Mouse (Mus musculus) MEL (cell line): ENCODE results near the gene Frmd4a. TPM values are rescaled to one million over a fixed set of nuclear protein-coding genes. Genes with fewer than 3 reads are reported as not detected.

Experiments
- DNase-seq: peaks from one replicate; pipeline ENCODE4 v3.0.0; 2011; ENCODE audit warnings: low read depth, low spot score
- H3K27ac ChIP-seq: 2 replicates; pipeline ENCODE4 v1.5.1; 2012; ENCODE audit warnings: low read depth, mild to moderate bottlenecking, control low read depth, low read length, moderate library complexity; ENCODE audit not compliant: control insufficient read depth
- H3K27me3 ChIP-seq, 2 experiments: fragments of 150-350 bp in 1 of 2; sonication (generic) in 1 of 2; 2 replicates each; pipeline ENCODE4 v1.6.1; 2012; ENCODE audit warnings: low read length in 2 of 2, mild to moderate bottlenecking in 2 of 2, improper control_type of control experiment in 1 of 2, moderate library complexity in 1 of 2; ENCODE audit not compliant: insufficient read depth in 2 of 2, control insufficient read depth in 1 of 2
- H3K36me3 ChIP-seq, 2 experiments: 2 replicates each; pipeline ENCODE4 v1.6.1; 2012 to 2014; ENCODE audit warnings: low read length in 2 of 2, improper control_type of control experiment in 1 of 2, inconsistent platforms in 1 of 2, mild to moderate bottlenecking in 1 of 2; ENCODE audit not compliant: insufficient read depth in 2 of 2, control insufficient read depth in 1 of 2
- H3K4me1 ChIP-seq, 2 experiments: fragments of 150-350 bp in 1 of 2; sonication (generic) in 1 of 2; 2 replicates each; pipeline ENCODE4 v1.6.1; 2012; ENCODE audit warnings: low read length in 2 of 2, improper control_type of control experiment in 1 of 2, mild to moderate bottlenecking in 1 of 2; ENCODE audit not compliant: insufficient read depth in 2 of 2, control insufficient read depth in 1 of 2
- H3K4me3 ChIP-seq, 2 experiments: fragments of 150-350 bp in 1 of 2; sonication (generic) in 1 of 2; 2 replicates each; pipeline ENCODE4 v1.5.1; 2012; ENCODE audit warnings: low read depth in 2 of 2, low read length in 2 of 2, mild to moderate bottlenecking in 2 of 2, moderate library complexity in 2 of 2, control low read depth in 1 of 2, improper control_type of control experiment in 1 of 2; ENCODE audit not compliant: control insufficient read depth in 1 of 2, insufficient read depth in 1 of 2
- H3K79me2 ChIP-seq: 2 replicates; pipeline ENCODE4 v1.6.1; 2012; ENCODE audit warnings: mild to moderate bottlenecking, low read length, moderate library complexity; ENCODE audit not compliant: control insufficient read depth, poor library complexity, insufficient read depth
- H3K9ac ChIP-seq: 2 replicates; pipeline ENCODE4 v1.6.1; 2012; ENCODE audit warnings: low read depth, mild to moderate bottlenecking, control low read depth, low read length, moderate library complexity; ENCODE audit not compliant: control insufficient read depth, poor library complexity, severe bottlenecking
- H3K9me3 ChIP-seq: fragments of 150-350 bp; sonication (generic); replicated peaks from 2 replicates; pipeline ENCODE4 v1.6.1; 2012; ENCODE audit warnings: mild to moderate bottlenecking, low read length, improper control_type of control experiment, moderate library complexity; ENCODE audit not compliant: insufficient read depth
- CHD1 ChIP-seq: IDR thresholded peaks from 2 replicates; pipeline ENCODE4 v1.6.1; 2012; ENCODE audit warnings: low read depth, mild to moderate bottlenecking, inconsistent platforms, low read length, improper control_type of control experiment
- CHD2 ChIP-seq: IDR thresholded peaks from 2 replicates; pipeline ENCODE4 v1.6.1; 2011; ENCODE audit warnings: low read length, improper control_type of control experiment
- CTCF ChIP-seq, 3 experiments: IDR thresholded peaks in 2 of 3; conservative IDR thresholded peaks in 1 of 3; 2 replicates each; pipeline ENCODE4 v1.5.1; 2011 to 2012; ENCODE audit warnings: low read length in 3 of 3, low read depth in 2 of 3, mild to moderate bottlenecking in 2 of 3, improper control_type of control experiment in 1 of 3, inconsistent platforms in 1 of 3, mixed read lengths in 1 of 3, moderate library complexity in 1 of 3; ENCODE audit not compliant: control insufficient read depth in 1 of 3, insufficient read depth in 1 of 3, poor library complexity in 1 of 3, severe bottlenecking in 1 of 3
- E2F4 ChIP-seq: IDR thresholded peaks from 2 replicates; pipeline ENCODE4 v1.6.1; 2011; ENCODE audit warnings: low read depth, low read length, improper control_type of control experiment, borderline replicate concordance
- ELF1 ChIP-seq: IDR thresholded peaks from 2 replicates; pipeline ENCODE4 v1.6.1; 2014; ENCODE audit warnings: low read depth, mild to moderate bottlenecking, inconsistent platforms, low read length, improper control_type of control experiment, moderate library complexity
- EP300 ChIP-seq, 2 experiments: IDR thresholded peaks; 2 replicates each; pipeline ENCODE4 v1.6.1; 2011; ENCODE audit warnings: improper control_type of control experiment in 2 of 2, low read length in 2 of 2, low read depth in 1 of 2, mild to moderate bottlenecking in 1 of 2
- ETS1 ChIP-seq: IDR thresholded peaks from 2 replicates; pipeline ENCODE4 v1.6.1; 2012; ENCODE audit warnings: low read depth, mild to moderate bottlenecking, inconsistent platforms, low read length, improper control_type of control experiment, moderate library complexity
- GABPA ChIP-seq: IDR thresholded peaks from 2 replicates; pipeline ENCODE4 v1.6.1; 2012; ENCODE audit warnings: low read depth, mild to moderate bottlenecking, inconsistent platforms, low read length, improper control_type of control experiment, moderate library complexity
- GATA1 ChIP-seq: IDR thresholded peaks from 2 replicates; pipeline ENCODE4 v1.6.1; 2011; ENCODE audit warnings: low read depth, low read length, improper control_type of control experiment
- HCFC1 ChIP-seq: IDR thresholded peaks from 2 replicates; pipeline ENCODE4 v1.6.1; 2012; ENCODE audit warnings: low read depth, mild to moderate bottlenecking, inconsistent platforms, low read length, improper control_type of control experiment, moderate library complexity
- JUND ChIP-seq: IDR thresholded peaks from 2 replicates; pipeline ENCODE4 v1.6.1; 2011; ENCODE audit warnings: low read depth, mild to moderate bottlenecking, improper control_type of control experiment, low read length
- KAT2A ChIP-seq: conservative IDR thresholded peaks from 2 replicates; pipeline ENCODE4 v1.6.1; 2012; ENCODE audit warnings: low read depth, low read length, improper control_type of control experiment, inconsistent platforms
- MAFK ChIP-seq: IDR thresholded peaks from 2 replicates; pipeline ENCODE4 v1.6.1; 2011; ENCODE audit warnings: low read depth, mild to moderate bottlenecking, low read length, improper control_type of control experiment, borderline replicate concordance
- MAX ChIP-seq: IDR thresholded peaks from 2 replicates; pipeline ENCODE4 v1.6.1; 2011; ENCODE audit warnings: low read length, improper control_type of control experiment
- MAZ ChIP-seq: IDR thresholded peaks from 2 replicates; pipeline ENCODE4 v1.6.1; 2012; ENCODE audit warnings: low read depth, mild to moderate bottlenecking, inconsistent platforms, low read length, improper control_type of control experiment
- MEF2A ChIP-seq: IDR thresholded peaks from 2 replicates; pipeline ENCODE4 v1.6.1; 2014; ENCODE audit warnings: low read depth, mild to moderate bottlenecking, inconsistent platforms, low read length, improper control_type of control experiment; ENCODE audit not compliant: poor library complexity, insufficient replicate concordance, severe bottlenecking; ENCODE audit errors: extremely low read depth
- MXI1 ChIP-seq: IDR thresholded peaks from 2 replicates; pipeline ENCODE4 v1.6.1; 2011; ENCODE audit warnings: mild to moderate bottlenecking, low read depth, low read length, improper control_type of control experiment
- MYB ChIP-seq: IDR thresholded peaks from 2 replicates; pipeline ENCODE4 v1.6.1; 2011; ENCODE audit warnings: mild to moderate bottlenecking, low read depth, low read length, improper control_type of control experiment
- MYC ChIP-seq: IDR thresholded peaks from 2 replicates; pipeline ENCODE4 v1.6.1; 2011; ENCODE audit warnings: low read depth, mild to moderate bottlenecking, low read length, improper control_type of control experiment, moderate library complexity
- NELFE ChIP-seq: IDR thresholded peaks from 2 replicates; pipeline ENCODE4 v1.6.1; 2011; ENCODE audit warnings: low read depth, low read length, improper control_type of control experiment
- NRF1 ChIP-seq: IDR thresholded peaks from 2 replicates; pipeline ENCODE4 v1.6.1; 2014; ENCODE audit warnings: low read depth, mild to moderate bottlenecking, inconsistent platforms, low read length, improper control_type of control experiment, moderate library complexity; ENCODE audit not compliant: poor library complexity, insufficient read depth, severe bottlenecking
- POLR2A ChIP-seq, 2 experiments: IDR thresholded peaks; 2 replicates each; pipeline ENCODE4 v1.6.1; 2011 to 2012; ENCODE audit warnings: low read length in 2 of 2, mild to moderate bottlenecking in 2 of 2, control low read depth in 1 of 2, improper control_type of control experiment in 1 of 2, low read depth in 1 of 2, moderate library complexity in 1 of 2; ENCODE audit not compliant: control insufficient read depth in 1 of 2, insufficient read depth in 1 of 2, poor library complexity in 1 of 2
- POLR2AphosphoS2 ChIP-seq: IDR thresholded peaks from 2 replicates; pipeline ENCODE4 v1.6.1; 2011; ENCODE audit warnings: low read length, improper control_type of control experiment
- POLR2AphosphoS5 ChIP-seq: IDR thresholded peaks from 2 replicates; pipeline ENCODE4 v1.6.1; 2012; ENCODE audit warnings: low read depth, borderline replicate concordance, mild to moderate bottlenecking, inconsistent platforms, low read length, moderate library complexity, mixed read lengths
- RCOR1 ChIP-seq: IDR thresholded peaks from 2 replicates; pipeline ENCODE4 v1.6.1; 2012; ENCODE audit warnings: low read depth, mild to moderate bottlenecking, inconsistent platforms, low read length, improper control_type of control experiment
- SMC3 ChIP-seq: IDR thresholded peaks from 2 replicates; pipeline ENCODE4 v1.6.1; 2011; ENCODE audit warnings: low read depth, low read length, improper control_type of control experiment
- TAL1 ChIP-seq: IDR thresholded peaks from 2 replicates; pipeline ENCODE4 v1.6.1; 2012; ENCODE audit warnings: mild to moderate bottlenecking, inconsistent platforms, low read length, moderate library complexity, mixed read lengths
- TBP ChIP-seq: IDR thresholded peaks from 2 replicates; pipeline ENCODE4 v1.8.0; 2011; ENCODE audit warnings: low read depth, low read length, improper control_type of control experiment
- TCF12 ChIP-seq: IDR thresholded peaks from 2 replicates; pipeline ENCODE4 v1.6.1; 2014; ENCODE audit warnings: low read depth, mild to moderate bottlenecking, inconsistent platforms, low read length, improper control_type of control experiment, moderate library complexity
- UBTF ChIP-seq: IDR thresholded peaks from 2 replicates; pipeline ENCODE4 v1.6.1; 2012; ENCODE audit warnings: low read depth, mild to moderate bottlenecking, inconsistent platforms, low read length, improper control_type of control experiment, moderate library complexity, borderline replicate concordance; ENCODE audit not compliant: insufficient read depth
- USF1 ChIP-seq: IDR thresholded peaks from 2 replicates; pipeline ENCODE4 v1.6.1; 2014; ENCODE audit warnings: low read depth, mild to moderate bottlenecking, inconsistent platforms, low read length, improper control_type of control experiment, moderate library complexity
- USF2 ChIP-seq, 2 experiments: IDR thresholded peaks; 2 replicates each; pipeline ENCODE4 v1.6.1; 2011 to 2012; ENCODE audit warnings: improper control_type of control experiment in 2 of 2, low read length in 2 of 2, borderline replicate concordance in 1 of 2, inconsistent platforms in 1 of 2, low read depth in 1 of 2, mild to moderate bottlenecking in 1 of 2; ENCODE audit not compliant: insufficient read depth in 1 of 2
- ZC3H11A ChIP-seq: IDR thresholded peaks from 2 replicates; pipeline ENCODE4 v1.6.1; 2012; ENCODE audit warnings: low read depth, mild to moderate bottlenecking, inconsistent platforms, low read length, improper control_type of control experiment
- ZKSCAN1 ChIP-seq: IDR thresholded peaks from 2 replicates; pipeline ENCODE4 v1.6.1; 2012; ENCODE audit warnings: low read depth, mild to moderate bottlenecking, inconsistent platforms, low read length, improper control_type of control experiment, moderate library complexity
- ZMIZ1 ChIP-seq: IDR thresholded peaks from 2 replicates; pipeline ENCODE4 v1.6.1; 2012; ENCODE audit warnings: low read depth, mild to moderate bottlenecking, inconsistent platforms, low read length, improper control_type of control experiment, moderate library complexity
- ZNF384 ChIP-seq: IDR thresholded peaks from 2 replicates; pipeline ENCODE4 v1.6.1; 2012; ENCODE audit warnings: low read depth, mild to moderate bottlenecking, inconsistent platforms, low read length, improper control_type of control experiment
- polyA plus RNA-seq, 2 experiments: library from polyadenylated mRNA; stranded (reverse) in 1 of 2; unstranded in 1 of 2; fragments of >175 nt in 1 of 2; fragments of >200 nt in 1 of 2; gene quantifications; 2 replicates each; pipeline versions ENCODE4 v1.2.1 to v1.2.4; 2012; ENCODE audit warnings: low replicate concordance in 2 of 2, low read depth in 1 of 2; ENCODE audit not compliant: insufficient read length in 2 of 2, insufficient read depth in 1 of 2, missing spikeins in 1 of 2
- total RNA-seq: library from RNA; depleted of rRNA; stranded (reverse); fragments of 300-350 nt; gene quantifications from 2 replicates; pipeline ENCODE4 v1.2.3, GENCODE M21; 2012

The Frmd4a gene
- total and polyA plus RNA-seq, 3 experiments = 6.4 to 14.4 TPM; not detected in 1

DNA sequence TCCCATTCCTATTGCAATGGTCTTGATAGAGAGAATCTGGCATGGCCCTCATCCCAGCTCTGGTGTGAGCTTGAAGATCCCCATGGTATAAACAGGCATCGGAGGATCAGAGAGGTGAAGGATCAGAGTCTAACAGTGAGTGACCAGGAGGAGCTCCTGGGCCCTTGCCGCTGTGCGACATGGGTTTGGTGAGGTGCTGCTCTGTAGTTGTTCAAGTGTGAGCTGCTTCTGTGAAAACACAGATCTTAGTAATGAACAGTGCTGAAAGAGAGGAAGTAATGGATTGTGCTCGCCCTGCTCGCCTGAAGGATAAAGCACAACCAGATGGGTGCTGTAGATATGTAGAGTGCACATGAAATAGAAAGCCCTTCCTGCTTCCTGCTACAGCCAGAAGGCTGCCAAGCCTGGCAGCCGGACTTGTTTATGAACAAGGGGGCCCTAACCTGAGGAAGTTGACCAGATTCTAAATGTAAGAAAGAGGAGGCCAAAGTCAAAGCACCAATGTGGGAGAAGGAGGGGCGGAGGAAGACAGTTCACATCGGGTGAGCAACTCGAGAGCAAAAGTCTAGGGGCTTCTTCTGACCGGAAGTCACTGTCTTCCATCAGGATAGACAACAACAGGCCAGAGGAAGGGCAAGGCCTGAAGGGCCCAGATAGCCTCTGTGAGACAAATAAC is 552.8 kb downstream of the Frmd4a start:
- H3K79me2 ChIP-seq = no peaks in the 10 kb centered on the region
- peak overlapping the region; percentile 83 for H3K27ac ChIP-seq
- H3K4me3 ChIP-seq = peak overlapping the region; percentile 14 to 34; a peak in 3 of 4 replicates
- H3K9me3 ChIP-seq = no peaks in the 10 kb centered on the region
- DNase-seq = peak; percentile 90
- H3K9ac ChIP-seq = peak overlapping the region; percentile 44
- peaks cover 26 to 27% of the 10 kb centered on the region in 2 experiments for H3K36me3 ChIP-seq
- H3K27me3 ChIP-seq = no peaks in the 10 kb centered on the region
- peaks cover 20% of the 10 kb centered on the region in 2 experiments for H3K4me1 ChIP-seq
- TF ChIP-seq CHD1 (no peak), MYC (0 out of 2 replicates have a peak, but pooled peaks have one; percentile 38), NRF1 (no peak), MAX (no peak; the same call in 1 of the 2 replicates), POLR2A (IDR thresholded peaks at IDR 0.05; ENCODE audit: control insufficient read depth in 1 of 2, insufficient read depth in 1 of 2, low read depth in 1 of 2, low read length in 2 of 2, poor library complexity in 1 of 2) (peak in 1 of 2 experiments; percentile 24; a peak in 1 of 4 replicates), CTCF (IDR thresholded peaks at IDR 0.05 in 2 of 3, conservative IDR thresholded peaks at IDR 0.05 in 1 of 3; ENCODE audit: control insufficient read depth in 1 of 3, insufficient read depth in 1 of 3, low read depth in 2 of 3, low read length in 3 of 3, poor library complexity in 1 of 3, severe bottlenecking in 1 of 3) (no peak), TAL1 (peak; percentile 96), TBP (0 out of 2 replicates have a peak, but pooled peaks have one; percentile 49), MYB (no peak), E2F4 (no peak), USF2 (IDR thresholded peaks at IDR 0.05; ENCODE audit: borderline replicate concordance in 1 of 2, insufficient read depth in 1 of 2, low read depth in 1 of 2, low read length in 2 of 2) (no peak), CHD2 (no peak), GATA1 (peak; percentile 92), MAFK (no peak), JUND (no peak), HCFC1 (0 out of 2 replicates have a peak, but pooled peaks have one; percentile 29), ETS1 (peak; percentile 82), NELFE (no peak), ELF1 (peak; percentile 82), MXI1 (peak; percentile 56; the same call in 1 of the 2 replicates), MAZ (peak; percentile 36; the same call in 1 of the 2 replicates), ZC3H11A (no peak), POLR2AphosphoS5 (no peak), KAT2A (no peak), TCF12 (peak; percentile 85), POLR2AphosphoS2 (no peak), SMC3 (no peak), GABPA (no peak), UBTF (no peak), MEF2A (no peak), USF1 (no peak), RCOR1 (peak; percentile 93), EP300 (IDR thresholded peaks at IDR 0.05; ENCODE audit: low read depth in 1 of 2, low read length in 2 of 2) (peak; percentile 85 to 86), ZNF384 (no peak), ZMIZ1 (no peak), ZKSCAN1 (no peak)
